ENCODE assay signal across 24 mouse cellular contexts in the genomic region with DNA sequence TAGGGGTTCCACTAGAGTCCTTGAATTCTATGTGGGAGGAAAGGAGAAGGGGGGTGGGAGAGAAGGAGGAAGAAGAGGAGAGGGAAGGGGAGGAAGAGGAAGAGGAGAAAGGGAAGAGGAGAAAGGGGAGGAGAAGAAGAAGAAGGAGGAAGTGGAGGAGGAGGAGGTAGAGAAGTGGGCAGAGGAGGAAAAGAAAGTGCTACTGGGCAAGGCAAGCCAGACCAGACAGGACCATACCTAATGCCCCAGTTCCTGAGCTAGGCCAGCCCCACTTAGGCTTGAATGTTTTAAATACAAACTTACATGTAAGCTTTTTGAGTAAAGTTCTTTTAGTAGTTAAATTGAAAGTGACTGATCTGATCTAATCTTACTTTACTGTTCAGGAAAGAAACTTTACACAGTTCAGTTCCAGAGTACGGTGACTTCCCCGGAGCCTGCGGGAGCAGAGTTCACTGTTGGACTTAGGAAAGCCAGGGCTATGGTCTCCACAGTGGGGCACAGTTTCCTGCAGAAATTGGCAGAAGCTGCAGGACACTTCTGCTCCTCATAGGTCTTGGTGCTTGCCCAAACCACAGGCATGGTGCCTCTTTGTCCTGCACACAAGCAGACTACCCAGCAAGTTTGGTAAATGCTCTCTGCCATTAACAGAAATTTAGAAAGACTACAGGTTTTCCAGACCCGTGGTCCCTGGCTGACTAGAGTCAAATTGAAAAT.
DNase-seq lines count a peak whose midpoint lies in the region; ATAC-seq and TF ChIP-seq lines count a peak whose summit lies in the region.
"Had no signal": no experiment of that assay in that cellular context is flagged by ENCODE, and none has a peak within 500 bp of the region (broad histone marks: within the 10 kb centered on the region; RNA-seq: fewer than 3 reads in every experiment).

No protein-coding gene starts in this region.

- peak in 1 of 2 experiments; percentile 39; a peak in 1 of 4 replicates for TF ChIP-seq EP300 in MEL (IDR thresholded peaks at IDR 0.05; ENCODE audit: low read depth in 1 of 2, low read length in 2 of 2)

- H3K9ac ChIP-seq in kidney, embryonic 15.5 days: no peak overlapping the region
- H3K9ac ChIP-seq in MEL (ENCODE audit: control insufficient read depth, low read depth, low read length, poor library complexity, severe bottlenecking): peak overlapping the region; percentile 56
- H3K9ac ChIP-seq: forebrain, embryonic 15.5 days; heart, embryonic 15.5 days; limb, embryonic 13.5 days; neural tube, embryonic 15.5 days had no signal

- no peaks in the 10 kb centered on the region for H3K9me3 ChIP-seq in kidney, embryonic 15.5 days (replicated peaks)
- no peaks in the 10 kb centered on the region for H3K9me3 ChIP-seq in MEL (replicated peaks; ENCODE audit: insufficient read depth, low read length)
- H3K9me3 ChIP-seq: forebrain, embryonic 15.5 days; heart, embryonic 15.5 days; limb, embryonic 13.5 days; neural tube, embryonic 15.5 days had no signal

- H3K27me3 ChIP-seq in kidney, adult 2 months (replicated peaks; ENCODE audit: control insufficient read depth, insufficient read depth, low read length): no peaks in the 10 kb centered on the region
- no peaks in the 10 kb centered on the region for H3K27me3 ChIP-seq in kidney, embryonic 15.5 days
- no peaks in the 10 kb centered on the region for H3K27me3 ChIP-seq in MEL (ENCODE audit: control insufficient read depth in 1 of 2, insufficient read depth in 2 of 2, low read length in 2 of 2)
- H3K27me3 ChIP-seq: CH12.LX; forebrain, embryonic 15.5 days; heart, embryonic 15.5 days; limb, embryonic 13.5 days; neural tube, embryonic 15.5 days had no signal

- TF ChIP-seq RAD21 in MEL (IDR thresholded peaks at IDR 0.05; ENCODE audit: low read depth, low read length): no peak

- no peak for TF ChIP-seq POLR2A in kidney, adult 2 months (IDR thresholded peaks at IDR 0.05; ENCODE audit: low read depth, low read length)
- no peak for TF ChIP-seq POLR2A in MEL (IDR thresholded peaks at IDR 0.05; ENCODE audit: control insufficient read depth in 1 of 2, insufficient read depth in 1 of 2, low read depth in 1 of 2, low read length in 2 of 2, poor library complexity in 1 of 2)

- H3K79me2 ChIP-seq in MEL (ENCODE audit: control insufficient read depth, insufficient read depth, low read length, poor library complexity): no peaks in the 10 kb centered on the region

- H3K4me2 ChIP-seq in kidney, embryonic 15.5 days: no peak overlapping the region
- H3K4me2 ChIP-seq: forebrain, embryonic 15.5 days; heart, embryonic 15.5 days; limb, embryonic 13.5 days; neural tube, embryonic 15.5 days had no signal

- WGBS in kidney, adult 2 months: 48% methylated on average over 4 of the region's 4 CpGs
- 80% methylated on average over 4 of the region's 4 CpGs for WGBS in kidney, embryonic 15.5 days

- no peak overlapping the region; the same call in 1 of the 2 replicates for H3K27ac ChIP-seq in kidney, adult 2 months (ENCODE audit: insufficient read depth, low read depth, low read length)
- H3K27ac ChIP-seq in kidney, embryonic 15.5 days: no peak overlapping the region
- peak overlapping the region; percentile 50 for H3K27ac ChIP-seq in MEL (ENCODE audit: control insufficient read depth, low read depth, low read length)
- H3K27ac ChIP-seq: forebrain, embryonic 15.5 days; heart, adult 2 months; heart, embryonic 15.5 days; left cerebral cortex, adult 2 months; limb, embryonic 13.5 days; macrophage; neural tube, embryonic 15.5 days had no signal

- H3K4me1 ChIP-seq in kidney, adult 2 months (ENCODE audit: control insufficient read depth, insufficient read depth, low read length): peaks cover 5% of the 10 kb centered on the region; the same call in 1 of the 2 replicates
- H3K4me1 ChIP-seq in kidney, embryonic 15.5 days: no peaks in the 10 kb centered on the region
- peaks cover 4 to 14% of the 10 kb centered on the region in 2 experiments for H3K4me1 ChIP-seq in MEL (ENCODE audit: control insufficient read depth in 1 of 2, insufficient read depth in 2 of 2, low read length in 2 of 2)
- H3K4me1 ChIP-seq: forebrain, embryonic 15.5 days; heart, embryonic 15.5 days; limb, embryonic 13.5 days; neural tube, embryonic 15.5 days had no signal

- no peak for TF ChIP-seq CTCF in kidney, adult 2 months (conservative IDR thresholded peaks at IDR 0.05; ENCODE audit: insufficient read depth, insufficient read length, low read depth, low read length)
- TF ChIP-seq CTCF in MEL (IDR thresholded peaks at IDR 0.05 in 2 of 3, conservative IDR thresholded peaks at IDR 0.05 in 1 of 3; ENCODE audit: control insufficient read depth in 1 of 3, insufficient read depth in 1 of 3, low read depth in 2 of 3, low read length in 3 of 3, poor library complexity in 1 of 3, severe bottlenecking in 1 of 3): no peak

- peak; percentile 66 for DNase-seq in kidney, adult 2 months
- DNase-seq in MEL (ENCODE audit: low read depth, low spot score) (peak; percentile 46), MN1 (ENCODE audit: low spot score) (no peak)
- DNase-seq in embryo, embryonic 9.5 days (ENCODE audit: extremely low spot score): no peak
- DNase-seq: adrenal gland, postnatal 14 days; heart, adult 2 months; lung, adult 18-20 months; midbrain, embryonic 14.5 days; right cerebral cortex, postnatal 4 days; thymus, postnatal 4 days had no signal

- no peaks in the 10 kb centered on the region for H3K36me3 ChIP-seq in kidney, adult 2 months (ENCODE audit: control insufficient read depth, insufficient read depth, low read length)
- H3K36me3 ChIP-seq in kidney, embryonic 15.5 days: no peaks in the 10 kb centered on the region
- H3K36me3 ChIP-seq in MEL (ENCODE audit: control insufficient read depth in 1 of 2, insufficient read depth in 2 of 2, low read length in 2 of 2): peaks cover 0 to 17% of the 10 kb centered on the region in 2 experiments; a peak in 2 of 4 replicates
- H3K36me3 ChIP-seq: forebrain, embryonic 15.5 days; heart, embryonic 15.5 days; limb, embryonic 13.5 days; neural tube, embryonic 15.5 days had no signal

- ATAC-seq in kidney, embryonic 15.5 days (replicated peaks; ENCODE audit: low FRiP score): no peak
- ATAC-seq in granulocyte monocyte progenitor cell, adult 5-6 weeks (replicated peaks; ENCODE audit: poor library complexity, severe bottlenecking): peak; percentile 50
- ATAC-seq in megakaryocyte, adult 5-6 weeks (ENCODE audit: poor library complexity, severe bottlenecking): peak; percentile 57
- ATAC-seq in erythroblast, adult 5-6 weeks (replicated peaks; ENCODE audit: low FRiP score, poor library complexity, severe bottlenecking): no peak
- ATAC-seq: forebrain, embryonic 15.5 days; inflammation-experienced regulatory T-cells, adult 6 months had no signal

- no peak overlapping the region for H3K4me3 ChIP-seq in kidney, adult 2 months (ENCODE audit: insufficient read depth, low read depth, low read length)
- no peak overlapping the region for H3K4me3 ChIP-seq in kidney, embryonic 15.5 days (replicated peaks)
- H3K4me3 ChIP-seq in MEL (ENCODE audit: control insufficient read depth in 1 of 2, insufficient read depth in 1 of 2, low read depth in 2 of 2, low read length in 2 of 2): peak overlapping the region; percentile 2 to 28; a peak in 3 of 4 replicates
- H3K4me3 ChIP-seq: erythroblast, embryonic 14.5 days; forebrain, embryonic 15.5 days; heart, adult 2 months; heart, embryonic 15.5 days; left cerebral cortex, adult 2 months; limb, embryonic 13.5 days; myocyte; neural tube, embryonic 15.5 days had no signal

TF ChIP-seq in MEL, 35 proteins besides CTCF, POLR2A, EP300 and RAD21:
- TF ChIP-seq E2F4 (IDR thresholded peaks at IDR 0.05; ENCODE audit: borderline replicate concordance, low read depth, low read length): no peak
- TF ChIP-seq BHLHE40 (IDR thresholded peaks at IDR 0.05; ENCODE audit: borderline replicate concordance, low read depth, low read length): no peak
- TF ChIP-seq NRF1 (IDR thresholded peaks at IDR 0.05; ENCODE audit: insufficient read depth, low read depth, low read length, poor library complexity, severe bottlenecking): no peak
- no peak for TF ChIP-seq MYC (IDR thresholded peaks at IDR 0.05; ENCODE audit: low read depth, low read length)
- TF ChIP-seq GATA1 (IDR thresholded peaks at IDR 0.05; ENCODE audit: low read depth, low read length): peak; percentile 26; the same call in 1 of the 2 replicates
- no peak for TF ChIP-seq MEF2A (IDR thresholded peaks at IDR 0.05; ENCODE audit: extremely low read depth, insufficient replicate concordance, low read depth, low read length, poor library complexity, severe bottlenecking)

Comparison
In these comparisons a context has a peak if more than half of its experiments do, and no peak if none do; other contexts are left out.
1. DNase-seq: peak in kidney, adult 2 months (single experiment) and MEL (single experiment); none in embryo, embryonic 9.5 days (single experiment) and MN1 (single experiment).
2. H3K4me3 ChIP-seq: peak in MEL (2 of 2); none in kidney, adult 2 months (single experiment) and kidney, embryonic 15.5 days (single experiment).
3. ATAC-seq: peak in granulocyte monocyte progenitor cell, adult 5-6 weeks (single experiment) and megakaryocyte, adult 5-6 weeks (single experiment); none in kidney, embryonic 15.5 days (single experiment) and erythroblast, adult 5-6 weeks (single experiment).